Mouse (Mus musculus) adrenal gland (tissue): ENCODE results near the gene Il1r1.
"Not testable (repeated sequence)": the region's sequence is repeated elsewhere in the genome, so short reads cannot be mapped to it uniquely, and the experiment has no call there.

Experiments used
- intact Hi-C: fragments of 180-260 bp; cut with DNase I; formaldehyde crosslinking; loops from one replicate; pipeline ENCODE4 v1.15.1; 2025

Gene Il1r1

DNA sequence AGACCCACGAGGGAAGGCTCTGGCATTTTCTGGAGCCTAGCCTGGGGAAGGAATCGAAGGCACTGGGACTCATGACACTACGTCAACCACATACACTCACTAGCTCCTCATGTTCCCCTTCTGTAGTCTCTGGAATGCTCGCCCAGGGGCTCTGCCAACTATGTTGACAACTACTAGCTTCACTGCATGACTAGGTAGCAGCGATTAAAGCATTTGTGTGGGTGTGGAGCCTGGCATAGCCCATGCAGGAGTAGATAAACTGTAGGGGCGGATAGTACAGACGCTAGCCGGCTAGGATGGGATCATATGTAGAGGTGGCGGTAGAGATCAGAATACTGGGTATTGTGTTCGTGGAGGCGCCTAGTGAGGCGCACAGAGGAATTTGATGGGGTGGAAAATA, 45.5 kb downstream of the Il1r1 start:
- intact Hi-C loops = no loop called here

DNA sequence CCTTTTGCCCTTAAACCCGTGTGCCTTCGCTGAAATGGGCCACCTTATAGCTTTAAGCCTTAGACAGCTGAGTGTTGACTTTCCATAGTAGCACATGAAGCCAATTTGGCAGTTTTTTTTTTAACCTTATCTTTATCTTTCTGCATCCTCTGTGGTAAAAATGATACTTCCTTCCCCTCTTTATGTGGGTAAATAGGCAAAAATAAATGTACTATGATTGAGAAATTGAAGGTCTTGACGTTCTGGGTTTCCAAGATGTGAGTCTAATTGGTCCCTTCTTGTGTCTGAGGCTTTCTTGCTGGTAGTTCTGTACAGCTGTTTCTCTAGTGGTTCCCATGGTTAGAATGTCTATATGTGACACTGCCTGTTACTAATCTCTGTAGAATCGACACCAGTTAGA, 46.2 kb downstream of the Il1r1 start:
- intact Hi-C loops = no loop called here

DNA sequence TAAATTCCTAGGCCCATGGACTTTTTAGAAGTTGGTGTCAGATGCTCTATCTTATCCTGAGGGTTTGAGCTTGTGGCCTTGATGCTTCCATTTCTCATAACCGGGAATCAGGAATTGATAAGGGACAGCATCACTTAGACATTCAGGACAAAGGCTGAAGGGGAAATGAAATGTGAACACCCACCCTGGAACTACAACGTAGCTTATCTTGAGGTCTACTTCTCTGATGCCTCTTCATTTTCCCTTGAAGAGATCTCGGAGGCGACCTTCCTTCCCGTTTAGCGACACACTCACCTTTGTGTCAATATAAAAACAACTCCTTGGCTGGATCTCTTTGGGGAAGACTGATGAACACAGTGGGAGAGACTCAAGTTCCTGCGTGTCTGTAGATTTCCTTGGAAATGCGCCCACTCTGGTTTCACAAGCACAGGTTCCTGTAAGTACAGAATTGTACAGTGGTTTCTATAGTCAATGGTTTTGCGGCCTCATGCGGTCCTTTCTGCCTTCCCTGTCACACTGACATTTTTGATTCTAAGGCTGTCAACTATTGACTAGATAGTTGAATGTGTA, 46.7 kb downstream of the Il1r1 start:
- intact Hi-C loops = no loop called here

DNA sequence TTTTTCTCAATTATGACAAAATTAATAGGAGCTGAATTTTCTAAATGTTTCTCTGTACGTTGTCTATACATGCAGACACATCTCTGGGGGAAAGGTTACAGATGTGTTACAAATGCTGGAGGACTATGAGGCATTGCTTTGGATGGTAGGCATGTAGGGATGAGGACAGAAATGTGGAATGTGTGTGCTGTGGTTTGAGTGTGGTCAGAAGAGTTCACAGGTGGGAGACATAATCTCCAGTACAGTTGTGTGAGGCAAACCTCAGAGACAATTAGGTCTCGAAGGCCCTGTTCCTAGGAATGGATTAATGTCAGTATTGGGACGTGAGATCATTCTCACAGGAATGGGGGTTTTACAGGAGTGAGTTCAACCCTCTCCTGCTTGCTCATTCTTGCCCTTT, 47.3 kb downstream of the Il1r1 start:
- intact Hi-C loops = no loop called here

DNA sequence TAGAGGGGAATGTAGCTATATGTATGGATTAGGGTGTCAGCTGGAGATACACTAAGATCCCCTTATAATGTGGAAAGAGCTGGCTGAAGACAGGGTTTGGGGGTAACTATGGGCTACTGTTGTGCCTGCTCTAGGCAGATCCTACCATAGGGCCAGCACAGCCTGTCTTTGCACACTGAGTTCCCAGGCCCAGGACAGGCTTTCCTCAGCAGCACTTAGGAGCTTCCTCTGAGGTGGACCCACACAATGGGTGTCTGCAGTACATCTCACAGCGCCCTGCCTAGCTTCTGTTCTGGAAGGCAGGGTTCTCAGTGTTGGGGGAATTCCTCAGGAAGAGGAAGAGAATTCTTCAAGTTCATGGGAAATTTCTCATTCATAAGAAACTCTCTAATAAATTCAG, 48.6 kb downstream of the Il1r1 start:
- intact Hi-C loops = no loop called here

DNA sequence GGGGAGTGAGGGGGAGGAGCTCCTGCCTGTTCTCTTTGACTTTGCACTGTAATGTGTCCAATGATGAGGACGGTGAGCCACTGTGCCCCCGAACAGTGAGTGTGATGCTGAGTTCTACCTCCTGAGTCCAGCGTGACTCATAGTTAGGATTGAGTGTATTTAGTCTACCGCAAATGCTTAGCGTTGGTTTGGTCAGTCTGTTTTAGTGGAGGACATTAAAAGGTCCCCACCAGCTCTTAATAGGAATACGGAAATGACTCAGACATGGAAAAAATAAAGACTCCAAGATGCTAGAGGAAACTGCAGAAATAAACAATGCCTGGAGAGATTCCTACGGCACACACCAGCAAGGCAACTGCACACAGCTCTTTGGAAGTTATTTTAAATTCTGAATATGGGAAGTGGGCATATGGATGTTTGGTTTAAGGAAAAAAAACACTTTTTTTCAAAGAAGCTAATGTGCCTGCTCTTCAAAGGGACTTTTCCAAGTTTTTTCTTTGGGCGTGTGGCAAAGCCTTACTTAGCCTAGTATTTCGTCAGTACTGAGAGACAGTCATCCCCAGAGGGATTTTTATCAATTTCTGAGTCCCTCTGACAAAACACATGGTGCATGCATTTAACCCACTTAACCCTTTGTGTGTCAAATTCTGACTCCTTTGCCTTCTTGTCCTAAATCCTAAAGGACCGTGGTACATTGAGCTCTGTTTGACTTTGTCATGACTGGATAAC, 50.6 kb downstream of the Il1r1 start:
- intact Hi-C loops = no loop called here

DNA sequence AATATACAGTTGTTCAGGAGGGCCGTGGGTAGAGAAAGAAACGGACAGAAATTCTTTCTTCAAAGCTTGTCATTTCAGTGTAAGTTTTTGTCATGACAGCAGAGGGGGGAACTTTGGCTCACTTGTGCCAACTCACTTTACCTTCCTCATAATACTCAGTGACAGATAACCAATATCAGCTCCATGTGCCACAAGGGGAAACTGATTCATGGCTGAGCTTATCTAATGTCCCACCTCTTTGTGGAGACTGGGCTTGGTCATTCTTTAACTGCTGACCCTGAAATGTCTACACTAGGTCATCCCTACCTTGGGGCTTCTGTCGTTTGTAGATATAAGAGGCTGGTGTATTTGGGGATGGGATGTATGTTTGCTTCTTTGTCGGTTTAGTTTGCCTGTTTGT, 53.1 kb downstream of the Il1r1 start:
- intact Hi-C loops = no loop called here

DNA sequence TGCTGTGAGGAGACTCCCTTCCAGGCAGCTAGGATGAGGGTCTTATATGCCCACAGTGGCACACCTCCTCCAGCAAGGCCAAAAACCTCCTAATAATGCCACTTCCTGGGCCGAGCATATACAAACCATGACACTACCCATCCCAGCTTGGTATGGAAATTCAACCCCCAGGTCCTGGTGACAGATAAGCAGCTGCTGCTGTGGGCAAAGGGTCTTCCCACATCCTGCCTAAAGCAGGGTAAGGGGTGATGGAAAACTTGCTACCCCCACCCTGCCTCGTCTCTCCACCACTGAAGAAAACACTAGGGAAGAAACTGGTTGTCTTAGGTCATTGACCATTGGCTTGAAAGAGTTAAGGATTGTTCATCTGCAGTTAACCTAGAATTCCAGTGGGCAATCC, 53.8 kb downstream of the Il1r1 start:
- intact Hi-C loops = no loop called here

DNA sequence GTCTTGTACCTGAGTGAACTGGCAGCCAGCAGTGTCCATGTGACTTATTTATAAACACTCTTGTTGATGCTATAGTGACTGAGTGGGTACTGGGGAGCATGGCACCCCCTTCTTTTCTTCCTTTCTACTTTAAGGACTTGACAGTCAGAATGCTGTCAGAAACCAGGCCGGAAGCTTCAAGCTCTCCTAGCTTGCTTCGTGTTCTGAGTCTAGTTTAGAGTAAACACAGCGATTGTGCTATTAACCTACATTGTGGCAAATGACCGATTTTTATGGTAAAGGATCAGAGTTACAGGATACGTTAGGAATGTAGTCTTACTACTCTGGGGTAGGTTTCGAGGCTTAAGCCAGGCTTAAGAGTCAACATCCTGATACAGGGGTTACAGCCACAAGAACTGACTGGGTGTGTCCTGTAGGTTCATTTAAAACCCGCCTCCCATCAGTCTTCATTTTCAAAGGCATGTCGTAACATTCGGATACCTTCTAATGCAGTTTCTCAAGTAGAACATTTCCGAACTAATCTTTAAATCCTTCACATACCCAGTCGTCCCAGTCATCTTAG, 54.4 kb downstream of the Il1r1 start:
- intact Hi-C loops = no loop called here

DNA sequence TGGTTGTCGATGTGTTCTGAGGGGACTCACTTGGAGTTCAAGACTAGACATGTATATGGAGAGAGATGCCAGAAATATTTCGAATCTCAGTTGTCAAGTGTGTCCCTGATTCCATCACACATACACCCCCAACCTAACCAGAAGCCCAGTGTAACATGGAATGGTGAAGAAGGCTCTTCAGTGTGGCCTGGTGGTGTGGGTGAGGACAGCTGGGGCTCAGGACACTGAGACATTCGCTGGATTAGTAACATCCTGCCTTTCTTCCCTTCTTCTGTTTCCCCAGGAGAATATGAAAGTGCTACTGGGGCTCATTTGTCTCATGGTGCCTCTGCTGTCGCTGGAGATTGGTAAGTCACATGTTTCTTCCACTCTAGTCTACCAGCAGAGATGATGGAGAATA, 57.1 kb downstream of the Il1r1 start:
- intact Hi-C loops = loop anchor here (5.0 kb wide), 1 partner anchor 60 kb away; no protein-coding TSS in a partner anchor

DNA sequence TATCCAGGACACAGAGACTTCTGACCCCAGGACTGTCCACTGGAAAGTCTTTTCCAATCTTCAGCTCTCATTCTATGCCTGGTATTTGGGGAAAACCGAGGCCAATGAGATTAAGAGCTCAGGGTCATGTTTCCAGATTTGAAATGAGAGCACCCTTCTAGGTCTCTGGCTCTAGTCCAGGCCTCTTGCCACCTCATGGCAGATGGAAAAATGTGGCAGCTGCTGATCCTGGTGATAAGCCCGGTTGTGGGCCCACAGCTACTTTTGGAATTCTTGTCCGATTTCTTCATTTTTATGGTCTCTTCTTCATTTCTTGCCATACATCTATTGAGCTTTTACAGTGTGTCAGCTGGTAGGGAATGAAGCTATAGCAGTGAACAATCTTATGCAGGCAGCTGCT, 57.5 kb downstream of the Il1r1 start:
- intact Hi-C loops = loop anchor here (5.0 kb wide), 1 partner anchor 60 kb away; no protein-coding TSS in a partner anchor

DNA sequence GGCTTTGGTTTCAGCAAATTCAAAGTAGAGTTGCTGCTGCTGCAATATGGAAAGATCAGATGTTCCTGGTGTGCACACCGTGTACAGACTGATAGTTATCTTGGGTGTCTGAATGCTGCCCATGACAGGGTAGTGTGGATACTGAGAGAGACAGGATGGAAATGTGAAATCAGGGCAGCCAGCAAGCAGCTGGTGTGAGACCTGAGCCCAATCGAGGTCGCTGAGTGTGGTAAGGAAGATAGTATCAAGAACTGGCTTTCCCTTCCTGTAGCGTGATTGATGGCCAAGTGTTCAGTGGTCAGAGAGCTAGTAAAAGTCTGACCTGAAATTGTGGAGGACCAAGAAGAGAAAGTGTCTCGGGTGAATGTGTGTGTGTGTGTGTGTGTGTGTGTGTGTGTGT, 59.1 kb downstream of the Il1r1 start:
- intact Hi-C loops = loop anchor here (5.0 kb wide), 1 partner anchor 62 kb away; no protein-coding TSS in a partner anchor

DNA sequence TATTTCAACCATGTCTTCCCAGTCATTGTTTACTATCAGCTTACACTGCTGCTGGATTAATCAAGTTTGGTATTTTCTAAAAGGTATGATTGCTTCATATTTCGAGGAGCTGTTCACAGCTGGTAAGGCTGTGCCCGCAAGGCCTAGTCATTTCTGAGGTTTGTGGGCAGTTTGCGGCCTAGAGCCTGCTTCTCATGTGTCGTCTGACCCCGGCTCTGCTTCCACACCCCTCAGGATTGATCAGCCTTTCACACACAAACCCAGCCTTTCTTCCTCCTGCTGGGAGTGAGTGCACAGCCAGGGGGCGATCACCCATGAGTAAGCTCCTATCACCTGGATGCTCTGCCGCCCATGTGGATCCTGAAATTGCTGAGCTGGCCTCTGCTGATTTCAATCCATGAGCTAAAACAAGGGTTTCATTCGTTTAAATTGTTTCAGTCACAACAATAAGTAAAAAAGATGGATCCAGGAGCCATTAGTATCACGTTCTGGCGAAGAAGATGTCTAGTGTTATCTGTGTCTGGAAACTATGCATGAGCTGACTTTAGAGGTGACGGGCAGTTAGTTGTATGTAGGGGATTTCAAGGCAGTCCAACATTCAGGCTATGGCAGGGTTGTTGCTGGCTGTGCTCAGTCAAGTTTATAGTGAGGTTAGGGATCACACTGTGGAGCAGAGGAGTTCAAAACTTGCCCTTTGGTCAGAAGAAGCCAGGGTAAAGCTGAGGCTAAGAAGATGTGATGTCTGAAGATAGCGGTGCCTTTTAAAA, 65.8 kb downstream of the Il1r1 start:
- intact Hi-C loops = no loop called here

DNA sequence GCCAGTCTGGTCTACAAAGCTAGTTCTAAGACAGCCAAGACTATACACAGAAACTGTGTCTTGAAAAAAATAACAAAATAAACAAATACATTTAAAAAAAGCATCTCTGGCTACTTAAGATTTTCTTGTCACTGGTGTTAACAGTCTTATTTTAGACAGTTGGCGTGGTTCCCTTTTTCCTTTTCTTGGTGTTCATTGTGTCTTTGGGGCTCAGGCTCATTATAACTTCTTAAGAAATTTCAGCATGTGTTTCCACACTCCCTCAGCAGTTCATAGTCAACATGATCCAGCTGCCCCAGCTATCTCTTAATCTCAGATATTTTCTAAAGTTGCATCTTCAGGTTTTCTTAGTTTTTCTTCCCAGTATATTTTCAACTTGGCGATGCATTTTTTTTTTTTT, 67.4 kb downstream of the Il1r1 start:
- intact Hi-C loops = no loop called here

DNA sequence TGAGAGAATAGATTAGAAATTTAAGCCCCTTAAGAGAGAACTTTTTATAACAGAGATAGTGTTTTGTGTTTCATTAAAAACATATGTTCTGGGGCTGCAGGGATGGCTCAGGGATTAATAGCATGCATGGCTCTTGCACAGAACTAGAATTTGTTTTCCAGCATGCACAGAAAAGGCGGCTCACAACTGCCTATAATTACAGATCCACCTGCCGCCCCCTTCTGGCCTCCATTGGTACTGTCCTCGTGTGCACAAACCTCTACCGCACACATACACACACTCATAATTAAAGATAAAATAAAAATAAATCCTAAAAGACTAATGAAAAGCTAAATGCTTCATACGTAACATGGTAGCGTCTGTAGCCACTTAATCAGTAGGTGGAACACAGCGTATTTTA, 69.0 kb downstream of the Il1r1 start:
- intact Hi-C loops = no loop called here

DNA sequence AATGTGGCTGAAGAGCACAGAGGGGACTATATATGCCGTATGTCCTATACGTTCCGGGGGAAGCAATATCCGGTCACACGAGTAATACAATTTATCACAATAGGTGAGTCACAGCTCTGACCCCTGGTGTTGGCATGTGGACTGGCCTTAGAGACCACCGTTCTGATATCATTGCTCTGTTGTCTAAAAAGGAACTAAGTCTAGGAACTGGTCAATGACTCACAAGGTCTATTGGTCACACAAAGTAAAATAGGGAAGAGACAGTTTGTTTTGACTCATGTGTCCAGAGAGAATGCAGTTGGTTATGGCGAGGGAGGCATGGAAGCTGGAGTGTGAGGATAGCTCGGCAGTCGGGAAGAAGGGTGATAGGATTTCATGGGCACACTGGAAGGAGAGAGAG, 69.9 kb downstream of the Il1r1 start:
- intact Hi-C loops = no loop called here

DNA sequence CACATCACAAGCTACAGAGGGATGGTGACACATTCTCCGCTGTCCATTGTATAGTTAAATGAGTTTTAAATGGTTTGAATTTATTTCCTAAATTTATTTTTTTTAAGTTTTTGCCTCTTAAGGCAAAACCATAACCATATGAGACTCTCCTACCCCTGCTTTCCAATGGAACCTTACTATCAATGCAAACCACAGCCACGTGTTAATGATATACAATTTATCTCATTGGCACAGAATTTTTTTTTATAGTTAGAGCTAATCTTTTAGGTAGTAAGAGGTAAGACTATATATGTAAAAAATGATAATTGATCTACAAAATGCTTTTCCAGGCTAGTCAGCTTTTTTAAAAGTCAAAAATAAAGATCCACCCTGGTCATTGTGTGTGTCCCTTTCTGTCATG, 73.2 kb downstream of the Il1r1 start:
- intact Hi-C loops = no loop called here

DNA sequence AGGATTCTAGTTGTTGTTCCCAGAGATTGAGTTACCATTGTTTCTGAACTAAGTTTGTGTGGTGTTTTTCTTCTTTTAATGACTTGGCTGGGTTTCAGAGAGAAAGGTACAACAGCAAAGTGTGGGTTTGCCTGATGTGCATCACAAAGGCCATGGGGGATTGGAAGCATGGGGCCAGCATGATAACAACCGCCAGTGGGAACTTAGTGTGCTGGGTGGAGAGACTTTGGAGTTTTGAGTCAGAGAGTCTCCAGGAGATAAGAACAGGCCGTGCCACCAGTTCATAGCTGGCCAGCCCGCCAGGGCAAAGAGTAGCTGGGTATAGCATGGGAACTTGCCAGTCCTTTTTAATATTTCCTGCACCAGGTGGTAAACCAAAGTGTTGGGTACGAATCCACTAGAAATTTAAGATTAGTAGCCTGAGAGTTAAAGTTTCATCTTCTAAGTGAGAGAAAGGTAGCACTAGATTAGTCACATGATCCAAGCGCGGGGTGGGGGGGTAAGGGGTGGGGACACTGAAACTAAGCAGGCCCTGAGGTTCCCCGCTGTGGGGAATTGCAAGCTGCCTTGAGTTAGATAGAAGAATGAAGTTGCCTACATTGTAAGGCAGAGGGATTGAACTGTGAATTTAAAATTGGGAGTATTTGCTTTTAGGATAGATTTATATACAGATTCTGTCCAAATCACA, 78.4 kb downstream of the Il1r1 start:
- intact Hi-C loops = no loop called here

DNA sequence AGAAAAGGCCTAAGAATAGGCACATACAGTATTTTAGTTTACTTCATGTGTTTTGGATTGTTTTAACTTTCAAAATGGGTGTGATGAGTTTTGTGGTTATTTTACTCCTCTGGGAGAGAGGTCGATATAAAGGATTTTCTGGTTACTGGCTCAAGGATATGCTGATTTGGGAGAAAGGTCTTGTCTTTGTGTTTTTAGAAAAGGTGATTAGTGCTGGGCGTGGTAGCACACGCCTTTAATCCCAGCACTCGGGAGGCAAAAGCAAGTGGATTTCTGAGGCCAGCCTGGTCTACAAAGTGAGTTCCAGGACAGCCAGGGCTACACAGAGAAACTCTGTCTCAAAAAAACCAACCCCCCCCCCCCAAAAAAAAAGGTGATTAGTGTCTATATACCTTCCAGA, 79.4 kb downstream of the Il1r1 start:
- intact Hi-C loops = not testable (repeated sequence)

DNA sequence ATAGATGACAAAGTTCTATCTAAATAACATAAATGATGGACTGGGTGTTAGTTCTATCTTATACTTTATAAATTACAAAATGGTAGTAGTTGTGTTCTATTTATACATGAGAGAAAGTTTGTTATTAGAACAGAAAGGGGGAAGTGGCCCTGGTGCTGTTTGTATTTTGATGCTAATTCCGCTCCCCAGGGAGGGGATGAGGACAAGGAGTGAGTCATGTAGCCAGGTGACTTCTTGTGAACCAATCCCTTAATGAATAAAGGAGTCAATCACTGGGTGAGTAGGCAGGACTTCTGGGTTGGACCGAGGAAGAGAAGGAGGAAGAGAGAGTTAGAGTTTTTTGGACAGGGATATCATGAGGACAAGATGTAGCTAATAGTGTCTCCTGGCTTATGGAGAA, 81.2 kb downstream of the Il1r1 start:
- intact Hi-C loops = no loop called here

DNA sequence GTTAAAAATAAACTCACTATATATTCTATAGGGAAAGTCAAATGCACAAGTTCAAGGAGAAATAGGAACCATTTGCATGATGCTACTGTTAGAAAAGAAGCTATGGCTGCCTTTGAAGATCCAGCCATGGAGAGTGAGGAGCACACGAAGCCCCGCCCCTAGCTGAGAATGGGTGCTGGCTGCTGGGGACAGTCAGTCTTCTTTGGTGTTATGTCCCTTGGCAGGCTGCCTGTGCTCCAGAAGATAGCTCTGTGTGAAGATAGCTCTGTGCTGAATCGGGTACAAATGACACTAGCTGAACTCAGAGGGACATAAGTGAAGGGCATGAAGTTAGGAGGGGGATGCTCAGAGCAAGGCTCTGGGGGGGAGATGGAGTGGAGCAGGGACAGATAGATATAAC, 86.2 kb downstream of the Il1r1 start:
- intact Hi-C loops = no loop called here

DNA sequence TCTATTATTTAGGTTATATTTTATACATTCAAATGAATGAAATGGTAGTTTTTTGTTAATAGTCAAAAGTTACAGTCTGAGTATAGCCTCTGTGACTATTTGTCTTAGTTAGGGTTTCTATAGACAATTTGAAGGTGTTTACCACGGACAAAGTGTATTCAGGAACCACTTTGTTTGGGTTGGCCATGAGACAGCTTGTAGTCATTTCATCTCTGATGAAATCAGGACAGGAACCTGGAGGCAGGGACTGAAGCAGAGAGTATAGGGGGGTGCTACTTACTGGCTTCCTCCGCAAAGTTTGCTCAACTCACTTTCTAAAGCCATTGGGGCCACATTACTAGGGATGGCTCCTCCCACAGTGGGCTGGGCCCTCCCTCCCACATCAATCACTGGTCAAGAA, 86.7 kb downstream of the Il1r1 start:
- intact Hi-C loops = no loop called here
